Mouse (Mus musculus): ENCODE results near the gene Ddx39.

- TF ChIP-seq CTCF (conservative IDR thresholded peaks at IDR 0.05; ENCODE audit: low read length) (no peak), NANOG (IDR thresholded peaks at IDR 0.05; ENCODE audit: borderline replicate concordance, low read length) (no peak)
These were observed 10.6 kb downstream of the Ddx39 start for GRCm38 (mm10) chr8:83725521-83726102.
